Mouse (Mus musculus) layer of hippocampus, postnatal 10 days (tissue): ENCODE data around the gene Maml2. TPM values are rescaled to one million over a fixed set of nuclear protein-coding genes. Genes with fewer than 3 reads are reported as not detected.
"Not testable (repeated sequence)": the region's sequence is repeated elsewhere in the genome, so short reads cannot be mapped to it uniquely, and the experiment has no call there.

Experiments
- DNase-seq, 2 experiments: peaks; one replicate each; pipeline ENCODE4 v3.0.0; 2021; ENCODE audit warnings: low spot score in 2 of 2
- microRNA-seq, 2 experiments: library from miRNA; unstranded; fragments of <30 nt; microRNA quantifications; one replicate each; pipeline ENCODE4 v1.2.0; 2021
- total RNA-seq, 2 experiments: library from RNA; stranded (reverse); gene quantifications; 2 replicates each; pipeline ENCODE4 v1.2.3; 2021

The Maml2 gene
- total RNA-seq, 2 experiments from 2014 or later, result 11.2 to 13.0 TPM

DNA sequence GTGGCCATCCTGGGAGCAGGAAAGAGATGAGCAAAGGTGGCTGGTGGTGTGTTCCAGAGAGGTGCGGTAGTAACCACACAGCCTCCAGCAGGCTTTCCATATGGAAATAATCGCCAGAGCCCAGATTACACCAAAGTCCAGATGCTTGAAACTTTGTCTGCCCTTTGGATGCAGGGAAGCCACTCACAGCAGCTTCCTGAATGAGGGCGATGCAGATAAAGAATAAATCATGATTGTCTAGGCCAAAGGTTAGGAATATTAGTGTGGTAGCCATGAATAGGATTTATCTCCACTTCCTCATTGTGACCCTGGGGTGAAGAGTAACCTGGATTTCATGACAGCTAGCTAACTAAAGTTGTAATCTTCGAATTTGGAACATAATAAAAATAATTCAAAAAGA is 407.2 kb downstream of the Maml2 start:
- DNase-seq, result no peak

DNA sequence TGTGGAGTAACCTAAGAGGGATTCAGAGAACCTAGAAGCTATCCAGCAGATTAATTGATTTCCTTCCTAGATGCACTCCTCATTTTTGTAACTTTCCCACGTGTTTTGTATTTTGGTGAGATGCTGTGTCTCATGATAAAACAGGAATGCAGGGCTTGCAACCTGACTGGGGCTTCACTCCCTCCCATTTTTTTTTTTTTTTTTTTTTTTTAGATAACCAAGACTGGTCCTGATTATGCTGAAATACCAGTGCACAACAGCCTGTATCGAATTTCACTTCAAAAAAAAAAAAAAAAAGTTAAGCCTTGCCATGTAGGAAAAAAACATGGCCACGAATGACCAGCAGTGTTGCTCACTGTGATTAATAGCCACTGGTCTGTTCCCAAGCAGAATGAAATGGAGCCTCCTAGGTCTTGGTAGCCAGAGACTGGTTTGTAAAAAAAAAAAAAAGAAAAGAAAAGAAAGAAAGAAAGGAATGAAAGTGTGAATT is 409.4 kb downstream of the Maml2 start:
- no peak for DNase-seq

DNA sequence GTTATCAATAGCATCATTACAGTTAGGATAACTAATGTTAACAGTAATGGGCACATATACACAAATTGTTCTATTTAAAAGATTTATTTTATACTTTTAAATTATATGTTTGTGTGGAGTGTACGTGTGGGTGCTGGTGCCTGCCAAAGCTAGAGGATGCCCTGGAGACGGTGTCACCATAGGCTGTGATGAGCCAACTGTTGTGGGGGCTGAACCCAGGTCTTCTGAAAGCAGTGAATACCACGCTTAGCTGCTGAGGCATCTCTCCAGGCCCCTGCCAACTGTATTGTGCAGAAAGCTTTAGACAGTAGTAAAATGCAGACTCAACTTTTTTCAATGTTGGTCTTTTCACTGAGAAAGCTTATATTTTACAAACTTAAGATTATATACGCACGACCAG is 411.7 kb downstream of the Maml2 start:
- DNase-seq, result no peak

DNA sequence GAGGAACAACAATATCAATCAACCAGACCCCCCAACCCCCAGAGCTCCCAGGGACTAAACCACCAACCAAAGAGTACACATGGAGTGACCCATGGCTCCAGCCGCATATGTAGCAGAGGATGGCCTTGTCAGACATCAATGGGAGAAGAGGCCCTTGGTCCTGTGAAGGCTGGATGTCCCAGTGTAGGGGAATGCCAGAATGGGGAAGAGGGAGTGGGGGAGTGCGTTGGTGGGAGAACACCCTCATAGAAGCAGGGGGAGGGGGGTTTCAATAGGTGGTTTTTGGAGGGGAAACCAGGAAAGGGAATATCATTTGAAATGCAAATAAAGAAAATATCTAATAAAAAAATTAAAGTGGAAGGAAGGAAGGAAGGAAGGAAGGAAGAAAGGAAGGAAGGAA is 418.1 kb downstream of the Maml2 start:
- not testable (repeated sequence) for DNase-seq

DNA sequence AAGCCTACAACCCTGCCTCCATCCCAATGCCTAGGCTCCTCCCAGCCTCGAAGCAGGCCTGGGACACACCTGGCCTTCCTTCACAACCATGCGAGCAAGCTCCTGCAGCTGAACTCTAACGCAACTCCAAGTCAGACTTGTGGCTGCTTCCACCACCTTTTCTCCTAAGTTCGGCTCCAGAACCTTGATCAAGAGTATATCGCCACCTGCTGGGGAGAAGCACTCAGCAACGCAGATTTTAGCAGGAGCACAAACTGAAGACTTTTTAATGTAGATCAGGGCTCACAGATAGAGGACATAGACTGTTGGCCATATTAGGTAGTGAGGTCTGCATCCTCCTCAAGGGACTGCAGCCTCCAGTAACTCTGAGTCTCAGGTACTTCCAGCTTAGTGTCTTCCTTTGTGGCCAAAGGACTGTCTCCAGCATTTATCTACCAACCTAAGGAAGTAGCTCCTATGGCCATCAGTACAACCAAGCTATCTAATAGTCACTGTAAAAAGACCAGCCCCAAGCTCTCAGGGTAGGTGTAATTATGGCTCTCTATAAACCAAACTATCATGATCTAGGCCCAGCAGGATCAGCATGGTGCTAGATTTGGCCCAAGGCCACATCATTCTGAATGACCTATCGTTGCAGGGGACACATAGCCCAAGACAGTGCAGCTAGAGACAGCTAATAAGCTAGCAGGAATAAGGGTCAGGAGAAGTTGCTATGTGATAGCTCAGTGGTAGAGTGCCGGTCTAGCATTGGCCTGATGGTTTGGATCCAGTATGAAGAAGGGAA is 418.8 kb downstream of the Maml2 start:
- peak; percentile 85 to 87 for DNase-seq

DNA sequence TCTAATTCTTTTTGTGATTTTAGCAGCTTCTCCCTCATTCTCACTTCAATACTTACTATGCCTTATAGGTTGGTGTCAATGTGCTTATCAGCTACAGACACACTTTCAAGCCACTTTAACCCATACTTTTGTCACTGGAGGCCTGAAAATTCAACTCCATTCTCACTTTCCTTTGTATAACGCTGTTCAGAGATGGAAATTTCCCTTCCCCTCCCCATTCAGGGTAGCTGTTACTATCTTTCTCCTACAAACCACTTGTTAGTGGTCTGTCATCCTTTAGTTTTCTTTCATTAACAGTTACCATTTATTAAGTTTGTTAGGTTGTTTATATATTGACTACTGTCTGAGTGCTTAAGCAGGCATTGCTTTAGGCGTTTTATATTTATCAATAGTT is 450.6 kb downstream of the Maml2 start, which contains the start of gene Mtmr2:
Mtmr2 (plus strand) TSS at position 7 of the 394 bp plus-strand sequence.
- DNase-seq, result no peak

DNA sequence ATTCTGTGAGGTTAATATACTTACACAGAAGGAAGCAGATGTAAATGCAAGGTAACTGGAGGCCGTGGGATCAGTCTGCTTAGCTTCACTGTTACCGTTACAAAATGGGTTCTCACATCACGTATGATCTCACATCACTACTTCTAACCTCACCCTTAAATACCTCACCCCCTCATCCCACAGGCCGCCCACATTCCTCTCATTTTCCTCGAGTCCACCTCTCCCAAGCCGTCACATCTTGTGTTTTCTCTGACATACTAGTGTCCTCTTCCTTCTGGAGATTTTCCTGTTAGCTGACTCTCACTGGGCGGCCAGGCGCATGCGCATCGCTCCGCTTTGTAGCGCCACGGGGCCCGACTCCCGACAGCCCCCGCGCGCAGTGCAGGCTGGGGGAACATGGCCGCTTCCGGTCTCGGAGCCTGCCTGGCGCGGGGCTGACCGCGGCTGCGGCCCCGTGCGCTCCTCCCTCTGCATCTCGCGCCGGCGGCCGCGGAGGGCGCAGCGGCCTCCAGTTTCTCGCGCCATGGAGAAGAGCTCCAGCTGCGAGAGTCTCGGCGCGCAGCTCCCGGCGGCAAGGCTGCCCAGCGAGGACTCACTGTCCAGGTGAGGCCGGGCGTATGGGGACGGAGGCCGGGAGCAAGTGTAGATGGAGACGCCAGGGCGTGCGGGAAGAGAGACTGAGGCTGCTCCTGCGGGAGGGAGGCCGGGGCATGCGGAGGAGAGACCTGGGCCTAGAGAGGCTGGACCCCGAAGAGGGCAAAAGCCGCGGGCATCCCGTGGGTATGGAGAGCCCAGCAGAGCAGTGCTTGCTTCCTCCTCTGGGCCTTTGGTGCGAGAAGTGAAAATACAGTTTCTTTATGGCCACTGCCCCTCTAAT is 451.3 kb downstream of the Maml2 start:
- peak; percentile 91 to 97 for DNase-seq

DNA sequence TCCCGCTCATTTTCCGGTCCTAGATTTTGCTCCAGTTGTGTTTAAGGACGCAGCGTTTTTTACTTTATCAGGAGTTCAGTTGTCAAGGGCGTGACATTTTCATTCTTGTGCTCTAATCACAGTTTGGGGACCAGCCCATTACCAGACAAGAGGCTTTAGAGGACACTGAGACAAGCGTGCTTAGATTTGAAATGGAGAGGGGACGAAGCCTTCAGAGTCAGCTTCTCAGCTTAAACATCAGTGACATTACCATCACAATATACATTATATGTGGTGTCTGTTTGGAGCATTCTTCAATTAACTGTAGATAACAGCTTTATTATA is 451.9 kb downstream of the Maml2 start:
- DNase-seq, result no peak

DNA sequence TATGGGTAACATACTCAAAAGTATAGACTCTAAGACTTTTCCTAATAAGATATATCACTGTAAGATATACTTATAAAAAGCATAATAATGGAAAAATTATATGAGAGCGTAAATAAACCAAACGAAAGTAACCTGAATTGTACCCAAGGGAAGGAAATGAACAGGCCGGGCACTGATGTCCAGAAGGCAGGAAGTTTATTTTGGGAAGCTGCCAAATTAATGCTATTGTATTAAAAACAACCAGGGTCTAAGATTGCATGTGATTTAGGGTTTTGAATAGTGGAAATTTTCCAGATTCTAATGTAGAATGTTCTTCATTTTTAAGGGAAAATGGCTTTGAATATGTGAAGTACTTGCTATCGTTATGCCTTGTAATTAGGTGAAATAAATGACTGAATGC is 454.8 kb downstream of the Maml2 start:
- DNase-seq, result no peak

Small RNA genes lying within 50 kb of the gene (microRNA-seq; reads per million reads assigned to microRNA genes)
- 0 reads per million in 2 experiments for gene Gm22643

Other genes starting within 250 kb of the Maml2 start
- 10 to 100 TPM; 11.0 to 11.8 TPM for gene Jrkl, start 52.1 kb upstream of the Maml2 start, total RNA-seq
- gene Ccdc82, start 51.0 kb upstream of the Maml2 start, total RNA-seq, result 10 to 100 TPM; 12.0 to 12.9 TPM
- not detected for gene Gm17571, start 148.8 kb downstream of the Maml2 start, total RNA-seq